Mouse (Mus musculus) gastrocnemius, postnatal 14 days (tissue): ENCODE data around the gene Hoxc11. TPM values are rescaled to one million over a fixed set of nuclear protein-coding genes. Genes with fewer than 3 reads are reported as not detected.

Experiments used
- DNase-seq: peaks from one replicate; pipeline ENCODE4 v3.0.0; 2021; ENCODE audit warnings: mixed read lengths
- intact Hi-C: fragments of 180-260 bp; cut with DNase I; formaldehyde crosslinking; loops from one replicate; pipeline ENCODE4 v1.15.1; 2025; ENCODE audit warnings: low total_unique reads
- microRNA-seq, 2 experiments: library from miRNA; unstranded; fragments of <30 nt; microRNA quantifications; one replicate each; pipeline ENCODE4 v1.2.0; 2021
- total RNA-seq, 2 experiments: library from RNA; stranded (reverse); gene quantifications; 2 replicates each; pipeline ENCODE4 v1.2.3; 2021

The Hoxc11 gene
- total RNA-seq, 2 experiments from 2014 or later: 6.6 to 9.1 TPM

GRCm38 (mm10) chr15:102999183-102999831, 45.1 kb downstream of the Hoxc11 start:
- intact Hi-C loops: no loop called here
- peak; percentile 92 for DNase-seq

- intact Hi-C loops: no loop called here
- peak; percentile 50 for DNase-seq
Measured at GRCm38 (mm10) chr15:102999955-103000354, 45.7 kb downstream of the Hoxc11 start.

- intact Hi-C loops: no loop called here
- no peak for DNase-seq
Measured at GRCm38 (mm10) chr15:103000501-103000901, 46.3 kb downstream of the Hoxc11 start.

- no peak for DNase-seq
Measured at GRCm38 (mm10) chr15:103001370-103001769, 47.1 kb downstream of the Hoxc11 start.

GRCm38 (mm10) chr15:103002156-103002555, 47.9 kb downstream of the Hoxc11 start:
- intact Hi-C loops: no loop called here
- DNase-seq: peak; percentile 54

More at GRCm38 (mm10) chr15:103001370-103001769, 47.1 kb downstream of the Hoxc11 start:
- intact Hi-C loops: no loop called here

GRCm38 (mm10) chr15:103002821-103003448, 48.7 kb downstream of the Hoxc11 start:
- intact Hi-C loops: no loop called here

GRCm38 (mm10) chr15:103005308-103005707, 51.1 kb downstream of the Hoxc11 start:
- intact Hi-C loops: no loop called here
- peak; percentile 66 for DNase-seq

More at GRCm38 (mm10) chr15:103002821-103003448, 48.7 kb downstream of the Hoxc11 start:
- DNase-seq: no peak

GRCm38 (mm10) chr15:103005797-103006196, 51.6 kb downstream of the Hoxc11 start:
- DNase-seq: no peak
- intact Hi-C loops: no loop called here

GRCm38 (mm10) chr15:103006326-103006725, 52.1 kb downstream of the Hoxc11 start:
- intact Hi-C loops: no loop called here
- no peak for DNase-seq

Small RNAs within 50 kb of the gene (microRNA-seq; reads per million reads assigned to microRNA genes)
- gene Mir196a-2: 1,179 to 1,348 reads per million in 2 experiments

Other genes with a start within 250 kb of the Hoxc11 start
- 10 to 100 TPM; 44.1 to 56.5 TPM for gene Calcoco1, start 232.2 kb upstream of the Hoxc11 start, total RNA-seq
- not detected for gene Hoxc13, start 33.3 kb upstream of the Hoxc11 start, total RNA-seq
- under 1 TPM in 1 of 2 experiments, not detected in 1; 0.22 TPM for gene Hoxc12, start 17.7 kb upstream of the Hoxc11 start, total RNA-seq
- 10 to 100 TPM; 47.9 to 48.0 TPM for gene Hoxc10, start 12.4 kb downstream of the Hoxc11 start, total RNA-seq
- gene Hoxc5, start 13.0 kb downstream of the Hoxc11 start, total RNA-seq: 1 to 10 TPM; 1.4 to 1.8 TPM
- 1 to 10 TPM; 5.7 to 5.8 TPM for gene Hoxc9, start 22.0 kb downstream of the Hoxc11 start, total RNA-seq
- gene Hoxc8, start 36.2 kb downstream of the Hoxc11 start, total RNA-seq: 1 to 10 TPM; 1.1 to 1.2 TPM
- gene Hoxc6, start 43.8 kb downstream of the Hoxc11 start, total RNA-seq: 1 to 10 TPM; 5.2 to 5.9 TPM
- 1 to 10 TPM; 3.8 to 5.0 TPM for gene Hoxc4, start 64.5 kb downstream of the Hoxc11 start, total RNA-seq
- gene Smug1, start 212.7 kb downstream of the Hoxc11 start, total RNA-seq: 10 to 100 TPM; 10.6 to 11.6 TPM